24 mouse cellular contexts compared by ENCODE assay signal in genomic region chr19:5013138-5013537, GRCm38 (mm10). TPM values are rescaled to one million over a fixed set of nuclear protein-coding genes. Genes with fewer than 3 reads are reported as not detected.
A peak's percentile ranks its signal among the peaks of the same experiment; 100 is the strongest.
DNase-seq lines count a peak whose midpoint lies in the region; ATAC-seq and TF ChIP-seq lines count a peak whose summit lies in the region.
"Had no signal": no experiment of that assay in that cellular context is flagged by ENCODE, and none has a peak within 500 bp of the region (broad histone marks: within the 10 kb centered on the region; RNA-seq: fewer than 3 reads in every experiment).

No protein-coding gene starts in this region.

- no peak overlapping the region for H3K4me2 ChIP-seq in hindbrain, embryonic 12.5 days (replicated peaks)
- H3K4me2 ChIP-seq: embryonic facial prominence, embryonic 12.5 days; forebrain, embryonic 13.5 days; heart, embryonic 11.5 days had no signal

- WGBS in hindbrain, embryonic 12.5 days, result 80% methylated on average over 8 of the region's 8 CpGs

- peaks cover 23% of the 10 kb centered on the region for H3K4me1 ChIP-seq in embryonic fibroblast, embryonic 13.5 days (ENCODE audit: control insufficient read depth, insufficient read depth, low read length)
- H3K4me1 ChIP-seq in hindbrain, embryonic 12.5 days, result no peaks in the 10 kb centered on the region

- H3K36me3 ChIP-seq in hindbrain, embryonic 12.5 days, result no peaks in the 10 kb centered on the region
- H3K36me3 ChIP-seq: embryonic facial prominence, embryonic 12.5 days; G1E had no signal

- H3K9ac ChIP-seq in hindbrain, embryonic 12.5 days, result no peak overlapping the region
- H3K9ac ChIP-seq: embryonic facial prominence, embryonic 12.5 days; forebrain, embryonic 13.5 days; forebrain, postnatal 0 days had no signal

- no peak for TF ChIP-seq CTCF in embryonic fibroblast, embryonic 13.5 days (IDR thresholded peaks at IDR 0.05; ENCODE audit: borderline replicate concordance, insufficient read depth, low read length)

- peak overlapping the region; percentile 84 for H3K27ac ChIP-seq in embryonic fibroblast, embryonic 13.5 days (ENCODE audit: insufficient read depth, low read length)
- H3K27ac ChIP-seq in hindbrain, embryonic 12.5 days, result no peak overlapping the region
- H3K27ac ChIP-seq: embryonic facial prominence, embryonic 12.5 days; forebrain, embryonic 13.5 days had no signal

- no peaks in the 10 kb centered on the region for H3K9me3 ChIP-seq in hindbrain, embryonic 12.5 days (replicated peaks)
- H3K9me3 ChIP-seq: embryonic facial prominence, embryonic 12.5 days; forebrain, embryonic 13.5 days; G1E had no signal

- H3K27me3 ChIP-seq in hindbrain, embryonic 12.5 days, result peaks cover 6% of the 10 kb centered on the region; the same call in 1 of the 2 replicates
- H3K27me3 ChIP-seq: embryonic facial prominence, embryonic 12.5 days had no signal

- no peak for TF ChIP-seq POLR2A in embryonic fibroblast, embryonic 13.5 days (IDR thresholded peaks at IDR 0.05; ENCODE audit: low read depth, low read length)

- H3K4me3 ChIP-seq in embryonic fibroblast, embryonic 13.5 days (ENCODE audit: insufficient read depth, low read length), result no peak overlapping the region
- no peak overlapping the region for H3K4me3 ChIP-seq in hindbrain, embryonic 12.5 days
- H3K4me3 ChIP-seq: embryonic facial prominence, embryonic 12.5 days; forebrain, embryonic 13.5 days had no signal

- no peak for ATAC-seq in megakaryocyte, adult 5-6 weeks (ENCODE audit: poor library complexity, severe bottlenecking)
- no peak for ATAC-seq in hindbrain, embryonic 12.5 days (ENCODE audit: low FRiP score)
- ATAC-seq: forebrain, embryonic 13.5 days; forebrain, postnatal 0 days; hindbrain, embryonic 16.5 days; inflammation-experienced regulatory T-cells, adult 6 months; intestine, postnatal 0 days had no signal

- DNase-seq in 3134 (ENCODE audit: extremely low read depth, insufficient read length, low spot score), result peak; percentile 78
- DNase-seq in 3T3-L1 (ENCODE audit: low read depth, low spot score), result peak; percentile 76
- peak; percentile 31 for DNase-seq in MN1 (ENCODE audit: low spot score)
- DNase-seq in cerebellum, postnatal 10 days, result no peak
- DNase-seq: adrenal gland, adult 8-10 months; adrenal gland, postnatal 36 days; cerebellum, adult 11 months; cerebellum, adult 8-10 months; cerebellum, postnatal 25 days; forebrain, postnatal 0 days; gastrocnemius, postnatal 36 days; heart, adult 11 months; heart, postnatal 36 days; kidney, adult 8-10 months had no signal

RNA-seq across cellular contexts. Expression of gene Slc29a2, which starts 10.5 kb away (rescaled TPM):
- 6.0 and 8.0 TPM in 2 replicates for polyA plus RNA-seq in embryonic fibroblast, embryonic 13.5 days (2011; ENCODE audit: insufficient read length, low read depth, missing spikeins)
- total RNA-seq in megakaryocyte, adult 5-6 weeks (2015), result 0.31 and 1.0 TPM in 2 replicates
- total RNA-seq in megakaryocyte, adult 5-6 weeks (2017), result 0.18 and 3.4 TPM in 2 replicates
- 5.3 and 7.2 TPM in 2 replicates for polyA plus RNA-seq in hindbrain, embryonic 12.5 days (2016; fragmentation: Nextera tagmentation; extraction: Ambion mirVana)

RNA-seq across cellular contexts. Expression of gene Npas4, which starts 23.0 kb away (rescaled TPM):
- polyA plus RNA-seq in embryonic fibroblast, embryonic 13.5 days (2011; ENCODE audit: insufficient read length, low read depth, missing spikeins), result 4.5 and 7.4 TPM in 2 replicates
- total RNA-seq in megakaryocyte, adult 5-6 weeks (2015), result not detected in 2 replicates
- not detected in 2 replicates for total RNA-seq in megakaryocyte, adult 5-6 weeks (2017)
- 0.08 and 0.10 TPM in 2 replicates for polyA plus RNA-seq in hindbrain, embryonic 12.5 days (2016; fragmentation: Nextera tagmentation; extraction: Ambion mirVana)
- total RNA-seq: heart, postnatal 36 days had no signal
- polyA plus RNA-seq: G1E had no signal

RNA-seq across cellular contexts. Expression of gene B4gat1, which starts 25.5 kb away (rescaled TPM):
- polyA plus RNA-seq in embryonic fibroblast, embryonic 13.5 days (2011; ENCODE audit: insufficient read length, low read depth, missing spikeins), result 31.4 and 33.5 TPM in 2 replicates
- total RNA-seq in megakaryocyte, adult 5-6 weeks (2015), result not detected in 2 replicates
- 0.62 and 2.2 TPM in 2 replicates for total RNA-seq in megakaryocyte, adult 5-6 weeks (2017)
- 43.8 and 48.7 TPM in 2 replicates for polyA plus RNA-seq in hindbrain, embryonic 12.5 days (2016; fragmentation: Nextera tagmentation; extraction: Ambion mirVana)

RNA-seq across cellular contexts. Expression of gene AC124502.3, which starts 25.6 kb away (rescaled TPM):
- 0.60 and 1.5 TPM in 2 replicates for polyA plus RNA-seq in embryonic fibroblast, embryonic 13.5 days (2011; ENCODE audit: insufficient read length, low read depth, missing spikeins)
- total RNA-seq in megakaryocyte, adult 5-6 weeks (2015), result 7.0 and 7.2 TPM in 2 replicates
- 3.5 and 4.6 TPM in 2 replicates for total RNA-seq in megakaryocyte, adult 5-6 weeks (2017)
- polyA plus RNA-seq in hindbrain, embryonic 12.5 days (2016; fragmentation: Nextera tagmentation; extraction: Ambion mirVana), result 2.5 and 4.0 TPM in 2 replicates
- polyA plus RNA-seq: intestine, postnatal 0 days had no signal

RNA-seq across cellular contexts. Expression of gene Brms1, which starts 28.0 kb away (rescaled TPM):
- polyA plus RNA-seq in embryonic fibroblast, embryonic 13.5 days (2011; ENCODE audit: insufficient read length, low read depth, missing spikeins), result 12.9 and 14.5 TPM in 2 replicates
- total RNA-seq in megakaryocyte, adult 5-6 weeks (2015), result 16.5 and 22.4 TPM in 2 replicates
- total RNA-seq in megakaryocyte, adult 5-6 weeks (2017), result 28.5 and 30.4 TPM in 2 replicates
- 56.9 and 61.2 TPM in 2 replicates for polyA plus RNA-seq in hindbrain, embryonic 12.5 days (2016; fragmentation: Nextera tagmentation; extraction: Ambion mirVana)

Comparison
In these comparisons a context has a peak if more than half of its experiments do, and no peak if none do; other contexts are left out.
1. DNase-seq: peak in 3134 (single experiment), 3T3-L1 (single experiment) and MN1 (single experiment); none in cerebellum, postnatal 10 days (0 of 2).